Mouse (Mus musculus): ENCODE data around the gene Pax9.

The Pax9 gene

DNA sequence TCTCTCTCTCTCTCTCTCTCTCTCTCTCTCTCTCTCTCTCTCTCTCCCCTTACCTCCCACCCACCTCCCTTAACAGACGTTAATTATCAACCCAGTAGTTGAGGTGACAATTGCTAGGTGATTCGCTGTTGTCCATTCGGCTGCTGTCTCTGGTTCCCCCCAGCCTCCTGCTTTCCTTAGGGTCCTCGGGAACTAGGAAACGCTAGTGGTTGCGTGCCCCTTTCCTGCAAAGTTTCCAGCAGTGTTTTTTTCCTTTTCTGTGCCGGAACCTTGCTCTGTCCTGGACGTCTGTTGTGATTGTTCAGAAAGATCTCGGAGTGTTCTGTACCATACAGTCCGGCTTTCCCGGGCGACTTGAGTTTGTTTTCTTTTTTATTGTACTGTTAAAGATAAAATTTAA, 6.2 kb downstream of the Pax9 start:
- no peak for DNase-seq

DNA sequence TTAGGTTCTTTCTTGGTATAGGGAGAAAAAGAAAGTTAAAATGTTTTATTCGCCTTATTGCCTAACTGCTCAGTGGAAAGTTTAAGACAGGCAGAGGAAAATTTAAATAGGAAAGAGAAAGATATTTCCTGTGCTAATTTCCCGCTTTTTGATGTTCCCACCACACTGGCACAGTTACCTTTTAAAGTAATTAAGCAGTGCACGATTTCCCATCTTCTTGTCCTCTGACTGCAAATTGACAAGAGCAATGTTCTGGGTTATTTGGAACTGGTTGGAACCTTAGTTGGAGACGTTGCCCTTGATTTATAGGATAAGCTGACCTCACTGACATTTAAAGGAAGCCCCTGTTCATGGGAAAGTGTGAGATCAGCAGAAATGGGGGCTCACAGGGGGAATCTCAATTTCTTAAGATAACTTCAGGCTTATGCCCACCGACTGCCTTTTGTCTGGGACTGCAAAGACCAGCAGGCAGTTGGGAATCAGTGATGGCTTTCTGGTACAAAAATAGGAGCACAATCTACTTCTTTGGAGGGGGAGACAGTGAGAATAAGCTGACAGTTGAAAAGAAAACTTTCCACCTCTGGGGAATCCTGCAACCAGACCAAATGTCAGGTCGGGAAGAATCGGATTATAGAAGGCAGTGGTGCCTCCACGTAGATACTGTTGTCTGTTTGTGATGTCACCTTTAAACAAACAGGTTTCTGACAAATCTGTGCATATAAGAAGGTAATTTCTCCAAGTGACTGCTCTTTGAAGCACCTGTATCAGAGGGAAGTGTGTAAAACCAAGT, 6.8 kb downstream of the Pax9 start:
- no peak for DNase-seq

DNA sequence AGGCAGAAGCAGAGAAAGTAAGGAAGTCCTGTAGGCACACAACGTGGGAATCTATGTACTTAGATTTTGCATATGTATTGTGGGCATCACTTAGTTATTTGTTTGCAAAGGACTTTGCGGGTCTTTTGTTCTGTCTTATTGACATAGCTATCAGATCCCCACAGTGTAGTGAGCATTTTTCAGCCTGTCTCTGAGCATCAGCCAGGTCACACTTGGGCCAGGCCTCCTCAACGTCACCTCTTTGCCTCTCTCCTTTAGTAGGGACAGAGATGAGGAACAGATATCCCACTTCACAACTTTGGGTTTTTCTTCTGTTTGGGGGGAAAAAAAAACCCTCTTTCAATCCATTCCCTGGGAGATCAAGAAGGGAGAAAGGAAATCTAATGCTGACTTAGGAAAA, 7.8 kb downstream of the Pax9 start:
- DNase-seq, result no peak

DNA sequence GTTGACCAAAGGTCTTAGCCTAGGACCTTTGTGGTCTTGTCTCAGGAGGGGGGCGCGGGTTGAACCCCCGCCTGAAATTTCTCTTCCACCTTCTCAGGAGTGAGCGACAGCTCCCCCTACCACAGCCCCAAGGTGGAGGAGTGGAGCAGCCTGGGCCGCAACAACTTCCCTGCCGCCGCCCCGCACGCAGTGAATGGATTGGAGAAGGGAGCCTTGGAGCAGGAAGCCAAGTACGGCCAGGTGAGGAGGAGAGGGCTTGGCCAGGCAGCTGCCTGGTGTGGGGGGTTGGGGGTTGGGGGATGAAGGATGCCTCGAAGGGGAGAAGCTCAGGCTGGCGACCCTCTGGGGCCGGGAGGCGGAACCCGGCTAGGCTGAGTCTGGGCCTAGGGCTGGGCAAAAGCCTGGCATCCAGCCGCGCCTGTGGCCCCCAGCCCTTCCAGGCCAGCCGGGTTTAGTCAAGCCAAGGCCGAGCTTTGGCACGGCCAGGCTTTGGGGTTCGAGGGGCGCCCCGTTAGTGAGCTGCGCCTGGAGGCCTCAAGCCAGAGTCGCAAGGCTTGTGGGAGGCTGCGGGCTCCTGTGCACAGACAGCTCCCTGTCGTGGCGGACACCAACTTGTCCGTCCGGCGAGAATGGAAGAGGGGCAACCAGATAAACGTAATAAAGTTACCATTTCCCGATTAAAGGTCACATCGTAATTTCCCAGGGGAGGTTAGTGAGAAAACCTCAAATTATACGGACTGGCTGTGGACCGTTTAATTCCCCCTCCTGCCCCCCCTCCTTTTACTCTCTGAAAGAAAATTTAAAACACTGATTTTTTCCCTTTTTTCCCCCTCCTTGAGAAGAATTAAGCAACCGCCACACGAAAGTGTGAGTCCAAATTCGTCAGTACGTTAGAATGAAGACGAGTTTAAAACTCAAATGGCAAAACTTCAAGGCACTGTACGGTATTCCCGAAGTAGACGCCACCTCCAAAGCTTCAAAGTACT, 8.6 kb downstream of the Pax9 start:
- DNase-seq, result no peak

DNA sequence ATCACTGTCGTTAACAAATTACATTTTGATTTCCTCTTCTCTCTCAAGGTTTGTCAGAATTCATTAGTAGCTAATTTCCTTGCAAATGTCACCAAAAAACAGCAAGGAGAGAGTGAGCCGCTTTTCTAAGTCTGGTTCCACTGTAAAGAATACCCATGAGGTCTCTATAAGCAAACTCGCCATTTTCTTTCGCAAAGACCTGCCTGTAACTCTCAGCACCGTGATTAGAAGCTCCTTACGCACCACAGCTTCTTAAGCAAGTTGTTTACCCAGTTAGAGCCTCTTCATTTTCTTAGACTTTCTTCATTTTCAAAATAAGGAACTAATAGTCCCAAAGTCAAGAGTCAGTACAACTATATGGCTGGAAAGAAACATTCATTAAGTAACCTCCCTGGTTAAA, 9.4 kb downstream of the Pax9 start:
- DNase-seq, result no peak

DNA sequence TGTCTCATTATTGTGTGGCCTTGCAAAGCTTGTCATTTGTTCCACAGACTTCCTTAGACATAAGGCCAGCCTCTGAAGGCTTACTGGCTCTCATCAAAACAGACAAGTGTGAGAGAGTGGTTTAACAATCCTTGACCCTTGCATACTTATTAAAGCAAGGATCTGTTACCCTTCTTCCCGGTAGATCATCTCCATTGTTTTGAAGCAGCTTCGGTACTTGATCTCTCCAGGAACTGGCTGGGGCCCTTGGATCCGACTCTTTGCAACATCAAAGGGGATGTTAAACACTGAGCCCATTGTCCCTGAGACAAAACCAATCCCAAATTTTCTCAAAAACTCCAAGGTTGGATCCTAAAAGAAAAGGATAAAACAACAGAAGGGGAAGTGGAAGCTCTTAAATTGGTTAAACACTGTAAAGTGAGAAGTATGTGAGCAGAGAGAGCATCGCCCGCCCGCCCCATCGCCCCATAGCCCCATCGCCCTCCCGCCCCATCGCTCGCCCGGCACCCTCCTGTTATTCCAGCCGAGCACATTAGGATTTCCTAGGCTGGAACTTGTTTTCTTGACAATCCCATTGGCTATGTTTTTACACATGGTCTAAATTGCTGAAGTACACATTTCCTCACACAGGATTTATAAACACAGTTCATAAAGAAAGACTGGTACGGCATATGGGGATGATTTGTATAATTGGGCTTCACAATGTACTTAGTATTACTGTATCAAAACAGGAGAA, 26.6 kb downstream of the Pax9 start:
- DNase-seq, result no peak

DNA sequence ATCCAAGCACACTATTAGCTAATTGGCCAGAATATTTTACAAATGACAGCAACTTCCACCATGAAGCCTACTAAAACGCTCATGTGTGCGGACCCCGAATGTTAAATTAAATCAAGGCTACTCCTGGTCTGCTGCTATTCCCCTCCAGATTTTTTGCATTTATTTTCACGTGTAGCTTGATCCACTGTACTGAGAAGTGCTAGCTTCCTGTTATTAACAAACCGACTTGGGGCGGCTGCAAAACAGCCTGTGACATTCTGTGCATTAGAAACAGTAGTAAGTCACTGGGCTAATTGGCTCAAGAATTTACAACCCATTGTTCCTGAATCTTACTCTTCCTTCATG, 27.1 kb downstream of the Pax9 start:
- no peak for DNase-seq

DNA sequence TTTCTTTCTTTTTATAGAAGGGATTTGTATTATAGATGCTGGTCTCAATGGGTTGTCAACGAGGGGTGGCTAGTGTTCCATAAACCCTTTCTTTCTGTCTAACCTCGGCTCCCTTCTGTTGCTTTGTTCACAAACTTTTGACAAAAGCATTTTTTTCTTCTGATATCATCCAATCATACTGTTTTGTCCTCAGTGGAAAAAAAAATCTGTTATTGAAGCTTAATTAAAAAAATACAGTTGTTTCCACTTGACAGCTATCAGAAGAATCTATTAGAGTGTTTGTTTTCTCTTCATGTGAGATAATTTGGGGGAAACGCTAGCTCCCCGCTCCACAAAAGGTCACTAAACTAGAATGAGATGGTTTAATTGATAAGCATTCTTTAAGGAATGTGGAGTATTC, 36.1 kb downstream of the Pax9 start:
- no peak for DNase-seq

DNA sequence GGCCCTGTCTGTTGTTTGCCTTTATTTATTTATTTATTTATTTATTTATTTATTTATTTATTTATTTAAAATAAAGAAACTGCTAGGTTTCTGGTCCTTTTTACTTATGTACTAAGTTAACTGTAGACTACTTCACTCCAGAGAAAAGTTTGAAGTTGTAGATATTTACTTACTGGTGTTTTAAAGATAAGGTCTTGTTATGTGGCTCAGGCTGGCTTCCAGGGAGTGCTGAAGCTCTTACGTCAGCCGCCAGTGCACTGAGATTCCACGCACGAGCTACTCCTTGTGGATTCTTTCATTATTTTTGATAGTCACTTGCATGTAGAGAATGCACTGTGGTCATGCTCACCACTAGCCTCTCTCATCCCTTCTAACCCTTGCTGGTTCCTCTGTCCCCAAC, 45.5 kb downstream of the Pax9 start:
- no peak for DNase-seq
